Mouse (Mus musculus) spleen, postnatal 14 days (tissue): ENCODE data around the gene Nxn.

ENCODE experiments used
- DNase-seq, 2 experiments: peaks; one replicate each; pipeline ENCODE4 v3.0.0; 2021 to 2022; ENCODE audit warnings: low spot score in 2 of 2

Gene Nxn

GRCm38 (mm10) chr11:76298457-76299000 is 100.4 kb downstream of the Nxn start:
- no peak for DNase-seq

GRCm38 (mm10) chr11:76297252-76297651 is 101.7 kb downstream of the Nxn start:
- DNase-seq: no peak

- no peak for DNase-seq
These were observed 104.1 kb downstream of the Nxn start for GRCm38 (mm10) chr11:76294836-76295235.

GRCm38 (mm10) chr11:76294078-76294477 is 104.9 kb downstream of the Nxn start:
- DNase-seq: no peak

- DNase-seq: no peak
These were observed 106.1 kb downstream of the Nxn start for GRCm38 (mm10) chr11:76292831-76293230.

- no peak for DNase-seq
These were observed 106.5 kb downstream of the Nxn start for GRCm38 (mm10) chr11:76292398-76292797.

GRCm38 (mm10) chr11:76291960-76292359 is 107.0 kb downstream of the Nxn start:
- DNase-seq: no peak

- no peak for DNase-seq
These were observed 108.6 kb downstream of the Nxn start for GRCm38 (mm10) chr11:76290367-76290766.

- DNase-seq: no peak
These were observed 110.3 kb downstream of the Nxn start for GRCm38 (mm10) chr11:76288645-76289044.

GRCm38 (mm10) chr11:76287301-76287700 is 111.6 kb downstream of the Nxn start:
- no peak for DNase-seq

- DNase-seq: no peak
These were observed 112.3 kb downstream of the Nxn start for GRCm38 (mm10) chr11:76286534-76287126.

- no peak for DNase-seq
These were observed 113.4 kb downstream of the Nxn start for GRCm38 (mm10) chr11:76285431-76286075.

GRCm38 (mm10) chr11:76283841-76284240 is 115.1 kb downstream of the Nxn start:
- no peak for DNase-seq

- DNase-seq: no peak
These were observed 119.0 kb downstream of the Nxn start for GRCm38 (mm10) chr11:76279971-76280370.

GRCm38 (mm10) chr11:76278960-76279852 is 119.7 kb downstream of the Nxn start:
- DNase-seq: no peak

- no peak for DNase-seq
These were observed 126.5 kb downstream of the Nxn start for GRCm38 (mm10) chr11:76272440-76272839.

GRCm38 (mm10) chr11:76268521-76269065 is 130.3 kb downstream of the Nxn start:
- no peak for DNase-seq

GRCm38 (mm10) chr11:76268001-76268459 is 130.9 kb downstream of the Nxn start:
- DNase-seq: no peak

- no peak for DNase-seq
These were observed 131.4 kb downstream of the Nxn start for GRCm38 (mm10) chr11:76267550-76267949.

GRCm38 (mm10) chr11:76262611-76263351 is 136.2 kb downstream of the Nxn start:
- DNase-seq: no peak

- no peak for DNase-seq
These were observed 137.7 kb downstream of the Nxn start for GRCm38 (mm10) chr11:76261224-76261623.
